Mouse (Mus musculus) c-Kit-positive CD71-positive TER-119-positive erythroid progenitor cells, embryonic 14.5 days (primary cell): ENCODE results near the gene Alkbh2.

ENCODE experiments used
- DNase-seq: peaks from one replicate; pipeline ENCODE4 v3.0.0-alpha.2; 2013; ENCODE audit warnings: low spot score

Alkbh2 gene

DNA sequence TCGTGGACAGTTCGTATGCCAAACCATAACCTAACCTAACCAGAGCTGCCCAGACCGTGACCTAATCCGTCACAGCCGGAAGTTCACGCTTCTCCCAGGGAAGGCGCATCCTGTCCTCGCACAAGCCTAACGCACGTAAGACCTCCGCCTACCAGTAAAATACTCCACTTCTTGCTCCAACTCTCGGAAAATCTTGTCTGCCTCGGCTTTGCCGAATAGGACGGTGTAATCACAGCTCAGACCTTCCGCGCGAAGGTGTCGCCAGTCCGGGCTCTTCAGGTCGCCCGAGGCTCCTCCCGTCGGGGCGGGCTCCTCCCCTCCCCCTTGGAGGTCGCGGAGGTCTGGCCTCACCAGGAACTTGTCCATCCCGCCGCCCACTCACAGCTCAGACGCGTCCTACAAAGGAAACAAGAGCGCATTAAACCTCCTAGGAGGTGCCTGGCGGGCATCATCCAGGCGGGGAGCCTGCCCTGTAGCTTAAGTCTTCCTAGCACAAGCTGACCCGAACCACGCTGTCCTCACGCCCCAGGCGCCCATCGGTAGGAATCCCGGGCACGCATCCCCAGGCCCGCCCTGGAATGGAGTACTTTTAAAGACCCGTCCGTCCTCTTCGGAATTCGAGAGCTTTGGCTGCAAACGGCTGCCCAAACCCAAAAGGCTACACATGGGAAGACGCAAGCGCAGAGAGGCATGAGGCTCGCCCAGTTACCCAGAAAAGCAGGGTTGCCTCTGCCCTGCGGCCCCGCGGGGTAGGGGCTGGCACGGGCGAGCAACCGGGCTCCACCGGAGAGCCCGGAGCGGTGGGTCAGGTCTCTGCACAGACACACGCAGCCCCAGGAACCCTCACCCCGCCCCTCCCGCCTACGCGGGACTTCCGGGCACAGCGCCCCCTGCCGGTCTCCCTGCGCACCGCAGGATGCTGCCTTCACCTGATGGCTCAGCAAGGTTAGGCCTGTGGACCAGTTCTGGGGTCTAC lies at the start of gene Alkbh2:
TSS of gene Alkbh2 (minus strand) at position 845 of the 976 bp plus-strand sequence.
- peak; percentile 74 for DNase-seq

DNA sequence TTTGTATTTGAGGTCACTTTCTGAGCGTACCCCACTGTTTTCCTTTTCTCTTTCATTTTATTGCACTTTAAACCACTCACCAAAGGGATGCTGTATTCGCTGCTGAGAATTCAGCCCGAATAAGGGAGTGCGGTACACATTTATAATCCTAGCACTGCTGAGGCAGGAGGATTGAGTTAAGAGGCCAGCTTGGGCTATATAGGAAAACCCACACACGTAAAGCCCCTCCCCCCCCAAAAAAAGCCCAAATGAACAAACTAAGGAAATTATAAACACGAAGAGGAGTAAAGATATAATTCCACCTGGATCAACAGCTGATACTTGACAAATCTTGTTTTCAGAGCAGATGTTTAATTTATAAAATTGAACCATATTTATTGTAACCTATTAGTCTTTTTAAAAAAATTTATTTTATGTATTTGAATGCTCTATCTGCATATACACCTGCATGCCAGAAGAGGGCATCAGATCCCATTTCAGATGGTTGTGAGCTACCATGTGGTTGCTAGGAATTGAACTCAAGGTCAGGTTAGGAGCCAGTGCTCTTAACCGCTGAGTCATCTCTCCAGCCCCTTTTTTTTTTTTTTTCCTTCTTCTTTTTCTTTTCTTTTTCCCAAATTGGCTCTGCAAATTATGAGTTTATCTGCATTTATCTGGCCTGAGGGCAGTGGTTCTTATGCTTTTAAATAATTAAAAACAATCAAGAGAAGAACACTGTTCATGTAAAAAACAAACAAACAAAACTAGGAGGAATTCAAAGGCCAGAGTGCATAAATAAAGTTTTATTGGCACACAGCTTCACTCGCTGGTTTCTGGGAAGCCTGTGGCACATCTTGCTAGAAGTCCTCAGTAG lies 48.8 kb upstream of the Alkbh2 start:
- no peak for DNase-seq

DNA sequence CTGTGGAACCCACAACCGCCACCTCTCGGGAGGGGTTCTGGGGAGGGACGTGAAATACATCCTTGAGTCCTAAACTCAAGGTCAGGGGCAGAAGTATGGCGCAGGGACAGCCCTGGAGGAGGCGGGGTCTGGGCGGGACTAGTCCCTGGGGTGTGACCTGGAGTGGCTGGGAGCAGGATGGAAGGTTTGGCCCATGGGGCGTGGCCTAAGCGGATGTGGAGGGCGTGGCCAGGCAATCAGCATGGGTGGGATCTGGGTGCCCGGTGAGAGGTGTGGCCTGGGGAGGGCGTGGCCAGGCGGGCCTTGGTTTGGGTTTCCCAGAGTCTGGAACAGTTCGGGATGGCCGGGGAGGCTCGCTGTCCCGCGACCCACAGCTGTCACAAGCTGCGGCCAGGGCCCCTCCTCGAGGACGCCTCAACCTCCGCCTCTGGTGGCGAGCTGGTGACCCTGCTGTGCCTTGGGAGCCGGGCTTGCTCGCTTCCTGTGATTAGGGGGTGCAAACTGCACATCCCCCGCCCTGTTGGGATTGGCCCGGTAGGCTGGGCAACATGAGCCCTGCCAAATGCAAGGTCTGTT lies 47.7 kb upstream of the Alkbh2 start:
- DNase-seq: peak; percentile 90

DNA sequence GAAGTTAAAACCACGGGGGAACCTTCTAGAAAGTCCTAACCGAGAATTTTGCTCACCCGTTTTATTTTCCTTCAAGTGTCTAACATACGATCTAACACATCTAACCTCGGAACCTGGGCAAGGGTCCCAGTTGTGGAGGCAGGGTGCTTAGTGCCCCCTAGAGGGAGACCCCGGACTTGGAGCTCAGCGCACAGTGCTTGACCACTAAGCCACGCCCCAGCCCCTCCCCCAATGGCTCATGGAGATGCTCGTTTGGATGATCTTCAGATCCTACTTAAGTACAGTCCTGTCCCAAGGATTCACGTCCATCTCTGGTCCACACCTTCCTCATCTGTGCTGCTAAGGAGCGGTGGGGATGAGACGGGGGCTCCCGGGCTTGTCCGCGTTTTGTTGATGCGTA lies 46.6 kb upstream of the Alkbh2 start:
- no peak for DNase-seq

DNA sequence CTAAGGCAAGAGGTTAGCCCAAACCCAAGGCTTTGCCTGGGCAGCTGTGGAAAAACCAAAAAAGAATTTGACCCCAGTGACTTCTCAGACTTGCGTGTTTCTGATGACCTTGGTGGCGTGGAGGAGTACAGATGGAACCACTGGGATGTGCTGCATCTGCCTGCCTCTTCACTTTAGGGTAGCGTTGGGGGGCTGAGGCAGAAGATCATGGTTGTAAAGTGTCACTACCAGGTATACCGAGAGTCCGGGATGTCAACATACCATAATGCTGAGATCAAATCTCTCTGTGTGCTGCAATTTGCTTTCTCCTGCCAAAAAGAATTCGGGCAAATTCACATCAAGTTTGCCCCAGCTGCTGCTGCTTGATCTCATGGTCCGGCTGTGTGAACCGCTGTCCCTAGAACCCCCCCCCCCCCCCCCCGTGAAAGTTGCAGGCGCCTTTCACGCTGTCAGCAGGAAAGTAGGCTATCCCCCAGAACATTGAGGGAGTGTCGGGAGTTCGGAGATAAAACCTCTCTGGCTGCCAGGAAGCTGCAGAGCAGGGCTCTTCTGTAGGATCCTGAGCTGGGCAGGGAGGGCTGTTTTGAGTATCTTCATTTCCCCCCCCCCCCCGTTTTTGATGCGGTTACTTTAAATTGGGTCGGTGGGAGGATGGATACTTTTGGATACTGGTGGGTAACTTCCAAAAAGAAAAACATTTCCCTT lies 46.0 kb upstream of the Alkbh2 start:
- no peak for DNase-seq

DNA sequence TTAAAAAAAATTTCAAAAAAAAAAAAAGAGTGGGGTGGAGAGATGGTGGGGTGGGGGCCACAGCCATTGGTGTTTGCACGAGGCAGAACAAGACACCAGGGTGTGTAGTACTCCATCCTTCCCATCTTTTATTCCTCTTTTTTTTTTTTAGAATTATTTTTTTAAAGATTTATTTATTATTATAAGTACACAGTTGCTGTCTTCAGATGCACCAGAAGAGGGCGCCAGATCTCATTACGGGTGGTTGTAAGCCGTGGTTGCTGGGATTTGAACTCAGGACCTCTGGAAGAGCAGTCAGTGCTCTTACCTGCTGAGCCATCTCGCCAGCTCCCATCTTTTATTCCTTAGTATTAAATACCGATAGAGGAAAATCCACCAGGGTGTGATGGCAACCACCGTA lies 45.4 kb upstream of the Alkbh2 start:
- DNase-seq: no peak

DNA sequence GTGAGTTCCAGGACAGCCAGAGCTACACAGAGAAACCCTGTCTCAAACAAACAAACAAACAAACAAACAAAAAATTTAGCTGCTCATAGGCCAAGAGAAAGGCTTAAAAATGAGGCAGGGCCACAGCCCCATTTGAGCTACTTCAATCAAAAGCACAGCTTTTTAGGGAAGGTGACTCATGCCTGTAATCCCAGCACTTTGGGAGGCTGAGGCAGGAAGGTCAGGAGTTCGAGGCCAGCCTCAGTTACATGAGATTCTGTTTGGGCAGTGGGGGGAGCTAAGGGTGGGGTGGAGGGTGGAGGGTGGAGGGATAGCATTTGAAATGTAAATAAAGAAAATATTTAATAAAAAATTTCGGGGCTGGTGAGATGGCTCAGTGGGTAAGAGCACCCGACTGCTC lies 44.9 kb upstream of the Alkbh2 start:
- DNase-seq: peak; percentile 37

DNA sequence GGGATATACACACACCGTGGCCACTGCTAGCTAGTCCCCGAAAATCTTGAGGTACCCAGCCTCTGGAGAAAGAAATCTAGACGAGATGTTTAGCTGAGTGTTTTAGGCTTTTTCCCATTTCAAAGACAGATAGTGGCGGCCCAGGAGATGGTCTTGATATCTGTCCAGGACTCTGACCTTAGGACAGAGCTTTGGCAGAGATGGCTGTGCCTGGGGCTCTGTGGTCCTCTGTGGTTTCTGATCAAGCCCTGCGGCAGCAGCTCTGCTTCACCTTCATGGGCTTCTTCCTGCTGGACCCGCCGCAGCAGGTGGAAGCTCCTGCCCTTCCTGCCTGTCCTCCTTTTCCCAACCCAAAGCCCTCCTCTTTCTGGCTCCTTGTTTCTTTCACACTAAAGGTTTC lies 42.3 kb upstream of the Alkbh2 start:
- no peak for DNase-seq

DNA sequence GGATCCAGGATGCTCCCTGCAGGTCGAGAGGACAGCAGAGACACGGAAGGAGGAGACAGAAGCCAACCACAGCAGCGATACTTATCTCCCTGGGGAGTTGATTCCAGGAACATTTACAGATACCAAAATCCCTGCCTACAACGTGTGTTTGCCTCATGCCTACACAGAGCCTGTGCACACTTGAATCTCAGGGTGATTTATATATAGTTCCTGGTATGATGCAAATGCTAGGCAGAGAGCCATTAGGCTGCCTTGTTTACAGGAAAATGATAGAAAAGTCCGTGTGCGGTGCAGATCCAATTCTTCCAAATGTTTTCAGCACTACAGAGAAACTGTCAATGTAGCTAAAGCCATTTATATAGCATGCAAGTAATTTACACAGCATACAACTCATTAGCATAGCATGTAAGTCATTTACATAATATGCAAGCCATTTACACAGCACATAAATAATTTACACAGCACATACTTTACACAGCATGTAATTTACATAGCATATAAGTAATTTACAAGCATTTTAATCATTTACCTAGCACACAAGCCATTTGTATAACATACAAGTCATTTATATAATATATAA lies 35.2 kb upstream of the Alkbh2 start:
- no peak for DNase-seq

DNA sequence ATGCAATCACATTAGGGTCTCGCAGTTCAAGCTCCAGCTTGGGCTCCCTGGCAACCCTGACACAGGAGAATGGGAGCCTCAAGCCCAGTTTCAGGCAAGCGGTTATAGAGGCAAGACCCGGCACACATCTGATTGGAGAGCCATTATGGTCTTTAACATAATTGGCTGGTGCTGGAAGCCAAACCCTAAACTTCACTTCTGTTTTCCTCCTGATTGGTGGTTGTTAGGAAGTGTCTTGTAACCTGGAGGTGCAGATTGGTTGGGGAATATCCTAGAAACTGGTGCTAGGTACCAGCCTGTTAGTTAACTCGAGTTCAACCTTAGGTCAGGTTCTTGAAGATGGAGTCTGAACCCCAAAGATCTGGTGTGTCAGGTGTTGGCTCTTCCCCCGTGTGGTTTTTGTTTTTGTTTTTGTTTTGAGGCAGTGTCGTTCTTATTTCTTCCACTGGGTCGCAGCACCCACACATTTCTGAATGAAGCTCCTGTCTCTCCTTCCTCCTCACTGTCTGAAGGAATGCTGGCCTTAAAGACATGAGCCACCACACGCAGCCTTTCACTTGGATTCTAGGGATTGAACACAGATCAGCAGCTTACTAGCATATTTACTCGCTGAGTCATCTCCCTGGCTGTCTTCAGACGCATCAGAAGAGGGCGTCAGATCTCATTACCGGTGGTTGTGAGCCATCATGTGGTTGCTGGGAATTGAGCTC lies 34.2 kb upstream of the Alkbh2 start:
- no peak for DNase-seq

DNA sequence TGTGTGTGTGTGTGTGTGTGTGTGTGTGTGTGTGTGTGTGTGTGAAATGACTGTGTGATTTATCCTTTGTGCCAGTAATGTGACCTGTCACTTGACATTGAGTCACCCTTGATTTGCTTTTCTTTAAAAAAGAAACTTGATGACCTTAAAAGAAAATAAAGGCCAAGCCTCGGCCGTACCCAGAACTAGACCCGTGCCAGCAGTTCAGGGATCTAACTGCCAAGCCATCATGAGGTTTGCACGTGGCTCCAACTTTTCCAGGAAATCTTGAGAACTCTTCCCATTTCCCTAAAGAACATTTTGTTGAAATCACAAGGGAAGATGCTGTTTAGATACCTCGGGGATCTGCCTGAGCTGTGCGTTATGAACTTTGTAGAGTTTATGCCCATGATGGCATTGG lies 33.4 kb upstream of the Alkbh2 start:
- DNase-seq: no peak

DNA sequence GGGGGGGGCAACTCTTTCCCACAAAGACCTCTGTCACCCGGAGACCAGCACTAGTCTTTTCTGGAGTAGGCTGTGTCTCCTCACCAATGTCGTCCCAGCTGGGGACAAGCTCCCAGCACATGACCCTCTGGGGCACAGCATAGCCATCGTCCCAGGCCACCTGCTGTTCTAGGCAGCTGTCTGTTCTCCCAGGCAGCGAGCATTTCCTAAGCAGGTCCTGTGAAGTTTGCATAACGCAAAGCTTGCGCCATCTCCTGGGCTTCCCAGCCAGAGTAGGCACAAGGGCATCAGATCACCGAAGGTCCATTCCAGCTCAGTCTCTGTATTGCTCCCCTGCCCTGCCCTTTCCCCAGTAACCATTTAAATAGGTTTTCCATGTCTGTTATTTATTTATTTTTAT lies 29.2 kb upstream of the Alkbh2 start:
- no peak for DNase-seq

DNA sequence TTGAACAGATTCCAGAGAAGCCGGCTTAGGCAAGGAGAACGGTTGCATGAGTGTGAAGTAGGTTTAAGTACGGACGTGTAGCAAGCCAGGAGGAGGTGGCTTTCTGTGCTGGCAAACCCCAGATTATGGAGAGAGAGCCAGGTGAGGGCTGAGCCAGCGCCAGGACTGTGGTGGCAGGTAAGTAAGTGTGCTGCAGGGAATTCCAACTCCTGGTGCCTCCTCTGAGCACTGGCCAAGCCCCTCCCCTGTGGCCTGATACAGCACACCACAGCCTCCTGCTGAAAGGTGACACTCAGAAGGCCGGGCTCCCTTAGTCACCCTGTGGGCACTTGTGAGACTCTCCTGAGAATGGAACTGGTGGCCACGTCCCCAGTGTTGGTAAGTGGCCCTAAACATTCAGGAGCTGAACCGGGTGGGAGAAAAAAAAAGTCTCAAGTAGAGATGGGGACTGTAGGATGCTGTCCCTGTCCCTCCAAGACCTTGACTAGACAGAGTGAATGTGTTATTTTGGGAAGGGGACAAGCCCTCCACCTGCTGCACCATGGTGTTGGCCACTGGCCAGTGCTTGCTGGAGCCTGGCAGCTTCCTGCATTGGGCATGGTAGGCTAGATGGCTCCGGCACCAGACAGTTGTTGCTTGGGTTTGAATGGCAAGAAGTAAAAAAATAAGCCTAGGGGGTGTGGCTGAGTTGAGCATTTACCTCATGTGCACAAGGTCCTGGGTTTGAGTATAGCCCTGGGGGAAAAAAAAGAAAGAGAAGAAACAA lies 27.3 kb upstream of the Alkbh2 start:
- DNase-seq: no peak

DNA sequence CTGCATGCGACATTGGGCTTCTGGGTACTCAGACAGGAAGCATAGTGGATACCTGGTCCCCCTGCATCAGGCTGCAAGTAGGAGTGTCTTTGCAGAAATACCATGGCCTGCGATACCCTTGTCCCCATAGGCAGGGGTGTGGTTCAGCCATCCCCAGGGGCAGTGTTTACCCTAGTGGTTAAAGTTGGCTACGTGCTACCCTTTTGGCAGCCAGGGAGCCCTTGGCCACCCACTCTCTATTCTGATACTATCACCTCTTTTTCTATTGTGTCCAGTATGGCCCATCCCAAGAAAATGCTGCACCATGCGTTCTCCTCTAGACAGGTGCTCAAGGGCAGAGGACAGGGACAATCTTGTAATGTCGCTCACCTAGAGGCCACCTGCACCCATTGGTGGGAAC lies 26.7 kb upstream of the Alkbh2 start:
- no peak for DNase-seq

DNA sequence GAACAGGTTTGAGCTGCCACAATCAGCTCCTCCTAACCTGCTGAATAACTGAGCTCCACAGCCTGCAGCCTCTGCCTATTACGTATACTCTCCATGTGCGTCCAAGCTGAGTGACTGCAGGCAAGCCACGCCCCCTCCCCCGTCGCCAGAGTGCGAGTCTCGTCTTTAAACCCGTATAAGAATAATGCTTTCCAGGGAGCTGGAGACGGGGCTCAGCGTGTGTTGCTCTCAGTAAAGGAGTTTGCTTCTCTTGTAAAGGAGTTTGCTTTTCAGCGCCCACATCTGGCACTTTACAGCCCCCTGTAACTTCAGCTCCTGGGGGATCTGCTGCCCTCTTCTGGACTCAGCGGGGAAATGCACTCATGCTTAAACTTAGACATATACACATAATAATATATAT lies 25.5 kb upstream of the Alkbh2 start:
- DNase-seq: no peak

DNA sequence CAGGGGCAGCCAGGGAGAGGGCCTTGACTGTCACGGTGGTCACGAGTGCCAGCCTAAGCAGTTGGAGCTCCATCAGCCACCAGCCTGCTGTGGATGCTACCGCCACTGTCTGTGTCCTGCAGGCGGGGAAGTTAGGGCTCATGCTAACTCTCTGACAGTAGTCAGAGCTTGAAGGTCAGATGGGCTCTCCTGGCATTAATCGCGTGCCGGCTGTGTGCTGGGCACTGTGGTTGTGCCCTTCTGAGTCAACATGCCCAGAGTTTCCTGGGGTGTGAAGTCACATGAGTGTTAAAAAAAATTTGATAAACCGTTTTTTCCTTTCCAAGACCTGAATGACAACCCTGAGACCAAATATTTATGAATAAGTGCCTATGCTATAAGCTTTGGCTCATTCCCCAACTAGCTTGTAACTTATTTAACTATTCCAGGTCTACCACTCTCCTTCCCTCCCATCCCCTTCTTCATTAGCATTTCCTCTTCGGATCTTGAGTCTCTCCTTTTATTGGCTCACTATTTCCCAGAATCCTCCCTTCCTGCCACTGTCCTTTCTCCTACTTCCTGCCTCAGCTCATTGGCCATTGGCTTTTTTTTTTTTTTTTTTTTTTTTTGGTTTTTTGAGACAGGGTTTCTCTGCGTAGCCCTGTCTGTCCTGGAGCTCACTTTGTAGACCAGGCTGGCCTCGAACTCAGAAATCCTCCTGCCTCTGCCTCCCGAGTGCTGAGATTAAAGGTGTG lies 24.5 kb upstream of the Alkbh2 start:
- no peak for DNase-seq

DNA sequence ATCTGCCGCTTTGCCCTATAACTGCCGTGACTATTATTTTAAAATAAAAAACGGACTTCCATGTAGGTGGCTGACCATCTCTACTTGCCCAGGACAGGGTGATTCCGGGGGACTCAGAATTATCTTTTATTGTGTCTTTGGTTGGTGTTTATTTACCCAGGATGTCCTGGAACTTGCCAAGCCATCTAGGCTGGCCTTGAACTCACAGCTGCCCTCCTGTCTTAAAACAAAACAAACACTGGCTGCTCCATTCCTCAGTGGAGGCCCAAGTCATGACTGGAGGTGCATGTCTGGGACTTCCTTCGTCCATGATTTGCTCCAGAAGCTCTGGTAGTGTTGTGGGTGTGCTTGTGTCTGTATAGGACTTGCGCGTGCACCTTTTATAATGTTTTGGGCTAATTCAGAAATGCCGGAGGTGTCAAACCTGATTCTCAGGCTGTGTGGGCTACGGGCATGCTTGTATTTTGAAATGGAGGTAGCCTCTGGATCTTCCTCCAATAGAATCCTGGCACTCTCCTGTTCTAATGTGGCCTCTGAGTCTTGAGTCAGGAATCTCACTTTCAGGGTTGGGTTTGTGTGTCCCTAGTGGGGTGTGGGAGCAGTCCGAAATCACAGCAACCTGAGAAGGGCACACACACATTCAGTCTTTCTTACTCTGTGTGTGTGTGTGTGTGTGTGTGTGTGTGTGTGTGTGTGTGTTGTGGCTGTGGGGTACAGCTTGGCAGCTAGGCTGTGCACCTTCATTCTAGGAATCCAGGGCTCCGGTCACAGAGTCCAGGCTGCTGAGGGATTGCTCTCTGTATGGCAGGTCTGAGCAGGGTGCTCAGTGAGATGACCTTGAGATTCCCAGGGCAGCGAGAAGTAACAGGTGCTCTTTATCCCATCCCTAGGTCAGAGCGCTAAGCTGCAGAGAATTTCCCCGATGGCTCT lies 19.3 kb upstream of the Alkbh2 start:
- DNase-seq: no peak
